Mouse (Mus musculus) bone marrow, adult 2 months (tissue): ENCODE results near the gene Jmjd1c.
A peak's percentile ranks its signal among the peaks of the same experiment; 100 is the strongest.

Experiments used
- CTCF ChIP-seq: fragments of 200-500 bp; IDR thresholded peaks from 2 replicates; pipeline ENCODE4 v1.5.1; 2011; ENCODE audit warnings: low read length, control low read depth; ENCODE audit not compliant: control insufficient read depth, insufficient read depth
- POLR2A ChIP-seq: fragments of 200-500 bp; IDR thresholded peaks from 2 replicates; pipeline ENCODE4 v1.6.1; 2011; ENCODE audit warnings: low read depth, mild to moderate bottlenecking, control low read depth, low read length, borderline replicate concordance; ENCODE audit not compliant: control insufficient read depth

- TF ChIP-seq POLR2A (no peak), CTCF (peak; percentile 38; the same call in 1 of the 2 replicates)
These were observed 94.3 kb downstream of the Jmjd1c start for GRCm38 (mm10) chr10:67190261-67190660.
